Mouse (Mus musculus): ENCODE results near the gene Ranbp1. TPM values are rescaled to one million over a fixed set of nuclear protein-coding genes. Genes with fewer than 3 reads are reported as not detected.

The Ranbp1 gene
- 105 TPM for polyA plus RNA-seq (2015; fragmentation: Illumina TruSeq; extraction: RNeasy Lipid Tissue Mini Kit (QIAGEN cat#74804); ENCODE audit: low read depth, low replicate concordance)

GRCm38 (mm10) chr16:18248433-18249363, at the start of gene Ranbp1, which contains the start of gene Trmt2a:
Gene Ranbp1 (minus strand): TSS chr16:18248732.
Gene Trmt2a (plus strand): TSS chr16:18248679.

DNA sequence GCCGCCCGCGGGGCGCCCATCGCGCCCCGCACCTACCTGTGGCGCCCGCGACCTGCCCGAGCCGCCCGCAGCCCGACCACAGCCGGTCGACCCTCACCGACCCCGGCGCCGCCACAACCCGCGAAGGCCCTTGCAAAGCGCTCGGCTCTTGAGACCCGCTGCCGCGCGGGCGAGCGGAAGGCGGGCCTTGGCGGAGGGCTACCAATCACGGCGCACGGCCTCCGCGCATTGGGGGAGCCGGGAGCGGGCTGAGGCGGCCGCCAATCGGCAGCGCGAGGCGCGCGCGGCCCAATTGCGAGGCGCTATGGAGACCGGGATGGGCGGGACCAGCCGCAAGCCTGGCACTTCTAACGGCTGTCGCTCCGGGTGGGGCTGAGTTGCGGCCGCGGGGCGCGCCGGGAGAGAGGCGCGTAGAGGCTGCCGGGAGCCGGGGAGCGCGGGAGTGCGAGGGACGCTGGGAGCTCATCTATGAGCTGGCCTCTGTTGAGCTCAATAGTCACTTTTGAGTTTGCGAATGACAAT, 40.6 kb upstream of the Ranbp1 start, which contains the start of gene Dgcr8:
Gene Dgcr8 (minus strand): TSS at position 180 of the 522 bp plus-strand sequence.

GRCm38 (mm10) chr16:18258221-18258620, 9.7 kb upstream of the Ranbp1 start, which contains the start of gene Gm49776:
Gene Gm49776 (minus strand): TSS chr16:18258321.

GRCm38 (mm10) chr16:18234671-18235388, 13.7 kb downstream of the Ranbp1 start, which contains the start of gene Zdhhc8:
Gene Zdhhc8 (minus strand): TSS chr16:18235136.

GRCm38 (mm10) chr16:18217579-18217978, 31.0 kb downstream of the Ranbp1 start, which contains the start of gene Ccdc188:
Gene Ccdc188 (plus strand): TSS chr16:18217879.

Other genes with a start within 250 kb of the Ranbp1 start
- 109 TPM for gene Dgcr6, start 195.9 kb downstream of the Ranbp1 start, polyA plus RNA-seq (2015; fragmentation: Illumina TruSeq; extraction: RNeasy Lipid Tissue Mini Kit (QIAGEN cat#74804); ENCODE audit: low read depth, low replicate concordance)
- 34.4 TPM for gene Prodh, start 158.5 kb downstream of the Ranbp1 start, polyA plus RNA-seq (2015; fragmentation: Illumina TruSeq; extraction: RNeasy Lipid Tissue Mini Kit (QIAGEN cat#74804); ENCODE audit: low read depth, low replicate concordance)
- 67.4 TPM for gene Rtn4r, start 121.1 kb downstream of the Ranbp1 start, polyA plus RNA-seq (2015; fragmentation: Illumina TruSeq; extraction: RNeasy Lipid Tissue Mini Kit (QIAGEN cat#74804); ENCODE audit: low read depth, low replicate concordance)
- gene Ccdc188, start 30.9 kb downstream of the Ranbp1 start, polyA plus RNA-seq (2015; fragmentation: Illumina TruSeq; extraction: RNeasy Lipid Tissue Mini Kit (QIAGEN cat#74804); ENCODE audit: low read depth, low replicate concordance): not detected
- 67.7 TPM for gene Zdhhc8, start 13.6 kb downstream of the Ranbp1 start, polyA plus RNA-seq (2015; fragmentation: Illumina TruSeq; extraction: RNeasy Lipid Tissue Mini Kit (QIAGEN cat#74804); ENCODE audit: low read depth, low replicate concordance)
- gene Trmt2a, start 53 bp downstream of the Ranbp1 start, polyA plus RNA-seq (2015; fragmentation: Illumina TruSeq; extraction: RNeasy Lipid Tissue Mini Kit (QIAGEN cat#74804); ENCODE audit: low read depth, low replicate concordance): 66.7 TPM
- not detected for gene Gm49776, start 9.6 kb upstream of the Ranbp1 start, polyA plus RNA-seq (2015; fragmentation: Illumina TruSeq; extraction: RNeasy Lipid Tissue Mini Kit (QIAGEN cat#74804); ENCODE audit: low read depth, low replicate concordance)
- gene Dgcr8, start 40.5 kb upstream of the Ranbp1 start, polyA plus RNA-seq (2015; fragmentation: Illumina TruSeq; extraction: RNeasy Lipid Tissue Mini Kit (QIAGEN cat#74804); ENCODE audit: low read depth, low replicate concordance): 24.6 TPM
- gene Tango2, start 99.4 kb upstream of the Ranbp1 start, polyA plus RNA-seq (2015; fragmentation: Illumina TruSeq; extraction: RNeasy Lipid Tissue Mini Kit (QIAGEN cat#74804); ENCODE audit: low read depth, low replicate concordance): 206 TPM
- 24.8 TPM for gene Arvcf, start 99.5 kb upstream of the Ranbp1 start, polyA plus RNA-seq (2015; fragmentation: Illumina TruSeq; extraction: RNeasy Lipid Tissue Mini Kit (QIAGEN cat#74804); ENCODE audit: low read depth, low replicate concordance)
- 25.3 TPM for gene Txnrd2, start 177.7 kb upstream of the Ranbp1 start, polyA plus RNA-seq (2015; fragmentation: Illumina TruSeq; extraction: RNeasy Lipid Tissue Mini Kit (QIAGEN cat#74804); ENCODE audit: low read depth, low replicate concordance)
- gene Comt, start 178.1 kb upstream of the Ranbp1 start, polyA plus RNA-seq (2015; fragmentation: Illumina TruSeq; extraction: RNeasy Lipid Tissue Mini Kit (QIAGEN cat#74804); ENCODE audit: low read depth, low replicate concordance): 135 TPM
- gene Gnb1l, start 250.0 kb upstream of the Ranbp1 start, polyA plus RNA-seq (2015; fragmentation: Illumina TruSeq; extraction: RNeasy Lipid Tissue Mini Kit (QIAGEN cat#74804); ENCODE audit: low read depth, low replicate concordance): 3.7 TPM